Mouse (Mus musculus) MEL (cell line): ENCODE measurements around the gene Emg1. TPM values are rescaled to one million over a fixed set of nuclear protein-coding genes. Genes with fewer than 3 reads are reported as not detected.

Experiments
- DNase-seq: peaks from one replicate; pipeline ENCODE4 v3.0.0; 2011; ENCODE audit warnings: low read depth, low spot score
- H3K27ac ChIP-seq: 2 replicates; pipeline ENCODE4 v1.5.1; 2012; ENCODE audit warnings: low read depth, mild to moderate bottlenecking, control low read depth, low read length, moderate library complexity; ENCODE audit not compliant: control insufficient read depth
- H3K27me3 ChIP-seq, 2 experiments: fragments of 150-350 bp in 1 of 2; sonication (generic) in 1 of 2; 2 replicates each; pipeline ENCODE4 v1.6.1; 2012; ENCODE audit warnings: low read length in 2 of 2, mild to moderate bottlenecking in 2 of 2, improper control_type of control experiment in 1 of 2, moderate library complexity in 1 of 2; ENCODE audit not compliant: insufficient read depth in 2 of 2, control insufficient read depth in 1 of 2
- H3K36me3 ChIP-seq, 2 experiments: 2 replicates each; pipeline ENCODE4 v1.6.1; 2012 to 2014; ENCODE audit warnings: low read length in 2 of 2, improper control_type of control experiment in 1 of 2, inconsistent platforms in 1 of 2, mild to moderate bottlenecking in 1 of 2; ENCODE audit not compliant: insufficient read depth in 2 of 2, control insufficient read depth in 1 of 2
- H3K4me1 ChIP-seq, 2 experiments: fragments of 150-350 bp in 1 of 2; sonication (generic) in 1 of 2; 2 replicates each; pipeline ENCODE4 v1.6.1; 2012; ENCODE audit warnings: low read length in 2 of 2, improper control_type of control experiment in 1 of 2, mild to moderate bottlenecking in 1 of 2; ENCODE audit not compliant: insufficient read depth in 2 of 2, control insufficient read depth in 1 of 2
- H3K4me3 ChIP-seq, 2 experiments: fragments of 150-350 bp in 1 of 2; sonication (generic) in 1 of 2; 2 replicates each; pipeline ENCODE4 v1.5.1; 2012; ENCODE audit warnings: low read depth in 2 of 2, low read length in 2 of 2, mild to moderate bottlenecking in 2 of 2, moderate library complexity in 2 of 2, control low read depth in 1 of 2, improper control_type of control experiment in 1 of 2; ENCODE audit not compliant: control insufficient read depth in 1 of 2, insufficient read depth in 1 of 2
- H3K79me2 ChIP-seq: 2 replicates; pipeline ENCODE4 v1.6.1; 2012; ENCODE audit warnings: mild to moderate bottlenecking, low read length, moderate library complexity; ENCODE audit not compliant: control insufficient read depth, poor library complexity, insufficient read depth
- H3K9ac ChIP-seq: 2 replicates; pipeline ENCODE4 v1.6.1; 2012; ENCODE audit warnings: low read depth, mild to moderate bottlenecking, control low read depth, low read length, moderate library complexity; ENCODE audit not compliant: control insufficient read depth, poor library complexity, severe bottlenecking
- H3K9me3 ChIP-seq: fragments of 150-350 bp; sonication (generic); replicated peaks from 2 replicates; pipeline ENCODE4 v1.6.1; 2012; ENCODE audit warnings: mild to moderate bottlenecking, low read length, improper control_type of control experiment, moderate library complexity; ENCODE audit not compliant: insufficient read depth
- CHD1 ChIP-seq: IDR thresholded peaks from 2 replicates; pipeline ENCODE4 v1.6.1; 2012; ENCODE audit warnings: low read depth, mild to moderate bottlenecking, inconsistent platforms, low read length, improper control_type of control experiment
- ELF1 ChIP-seq: IDR thresholded peaks from 2 replicates; pipeline ENCODE4 v1.6.1; 2014; ENCODE audit warnings: low read depth, mild to moderate bottlenecking, inconsistent platforms, low read length, improper control_type of control experiment, moderate library complexity
- GABPA ChIP-seq: IDR thresholded peaks from 2 replicates; pipeline ENCODE4 v1.6.1; 2012; ENCODE audit warnings: low read depth, mild to moderate bottlenecking, inconsistent platforms, low read length, improper control_type of control experiment, moderate library complexity
- KAT2A ChIP-seq: conservative IDR thresholded peaks from 2 replicates; pipeline ENCODE4 v1.6.1; 2012; ENCODE audit warnings: low read depth, low read length, improper control_type of control experiment, inconsistent platforms
- MAFK ChIP-seq: IDR thresholded peaks from 2 replicates; pipeline ENCODE4 v1.6.1; 2011; ENCODE audit warnings: low read depth, mild to moderate bottlenecking, low read length, improper control_type of control experiment, borderline replicate concordance
- MAZ ChIP-seq: IDR thresholded peaks from 2 replicates; pipeline ENCODE4 v1.6.1; 2012; ENCODE audit warnings: low read depth, mild to moderate bottlenecking, inconsistent platforms, low read length, improper control_type of control experiment
- MEF2A ChIP-seq: IDR thresholded peaks from 2 replicates; pipeline ENCODE4 v1.6.1; 2014; ENCODE audit warnings: low read depth, mild to moderate bottlenecking, inconsistent platforms, low read length, improper control_type of control experiment; ENCODE audit not compliant: poor library complexity, insufficient replicate concordance, severe bottlenecking; ENCODE audit errors: extremely low read depth
- MYB ChIP-seq: IDR thresholded peaks from 2 replicates; pipeline ENCODE4 v1.6.1; 2011; ENCODE audit warnings: mild to moderate bottlenecking, low read depth, low read length, improper control_type of control experiment
- RAD21 ChIP-seq: IDR thresholded peaks from 2 replicates; pipeline ENCODE4 v1.6.1; 2011; ENCODE audit warnings: mild to moderate bottlenecking, low read depth, low read length, improper control_type of control experiment
- SMC3 ChIP-seq: IDR thresholded peaks from 2 replicates; pipeline ENCODE4 v1.6.1; 2011; ENCODE audit warnings: low read depth, low read length, improper control_type of control experiment
- TAL1 ChIP-seq: IDR thresholded peaks from 2 replicates; pipeline ENCODE4 v1.6.1; 2012; ENCODE audit warnings: mild to moderate bottlenecking, inconsistent platforms, low read length, moderate library complexity, mixed read lengths
- TCF12 ChIP-seq: IDR thresholded peaks from 2 replicates; pipeline ENCODE4 v1.6.1; 2014; ENCODE audit warnings: low read depth, mild to moderate bottlenecking, inconsistent platforms, low read length, improper control_type of control experiment, moderate library complexity
- ZC3H11A ChIP-seq: IDR thresholded peaks from 2 replicates; pipeline ENCODE4 v1.6.1; 2012; ENCODE audit warnings: low read depth, mild to moderate bottlenecking, inconsistent platforms, low read length, improper control_type of control experiment
- ZMIZ1 ChIP-seq: IDR thresholded peaks from 2 replicates; pipeline ENCODE4 v1.6.1; 2012; ENCODE audit warnings: low read depth, mild to moderate bottlenecking, inconsistent platforms, low read length, improper control_type of control experiment, moderate library complexity
- polyA plus RNA-seq, 2 experiments: library from polyadenylated mRNA; stranded (reverse) in 1 of 2; unstranded in 1 of 2; fragments of >175 nt in 1 of 2; fragments of >200 nt in 1 of 2; gene quantifications; 2 replicates each; pipeline versions ENCODE4 v1.2.1 to v1.2.4; 2012; ENCODE audit warnings: low replicate concordance in 2 of 2, low read depth in 1 of 2; ENCODE audit not compliant: insufficient read length in 2 of 2, insufficient read depth in 1 of 2, missing spikeins in 1 of 2
- total RNA-seq: library from RNA; depleted of rRNA; stranded (reverse); fragments of 300-350 nt; gene quantifications from 2 replicates; pipeline ENCODE4 v1.2.3, GENCODE M21; 2012

Emg1 gene
- total and polyA plus RNA-seq, 3 experiments, result 346 to 391 TPM; not detected in 1

DNA sequence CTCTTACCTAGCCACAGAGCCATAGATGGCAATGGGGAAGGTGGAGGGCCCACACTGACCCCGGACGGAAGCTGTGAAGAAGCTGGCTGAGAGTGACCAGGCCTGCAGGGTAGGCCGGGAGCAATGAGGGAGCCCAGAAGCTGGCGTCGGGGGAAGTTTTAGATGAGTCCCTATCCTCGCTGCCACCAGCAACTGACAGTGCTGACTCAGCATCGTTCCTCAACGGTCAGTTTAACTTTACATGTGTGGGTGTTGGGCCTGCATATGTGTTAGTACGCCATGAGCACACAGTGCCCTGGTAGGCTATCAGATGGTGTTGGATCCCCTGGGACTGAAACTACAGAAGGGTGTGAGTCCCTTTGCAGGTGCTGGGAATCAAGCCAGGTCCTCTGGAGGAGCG, 12.5 kb upstream of the Emg1 start:
- no peak overlapping the region for H3K4me3 ChIP-seq
- H3K4me1 ChIP-seq, result peaks cover 0 to 7% of the 10 kb centered on the region in 2 experiments; a peak in 2 of 4 replicates
- no peak overlapping the region for H3K27ac ChIP-seq
- H3K27me3 ChIP-seq, result no peaks in the 10 kb centered on the region
- no peaks in the 10 kb centered on the region for H3K79me2 ChIP-seq
- no peaks in the 10 kb centered on the region for H3K9me3 ChIP-seq
- no peak overlapping the region for H3K9ac ChIP-seq
- no peak for DNase-seq
- TF ChIP-seq MAFK (peak; percentile 80), MAZ (no peak), ELF1 (no peak), ZMIZ1 (no peak)
- TF ChIP-seq, all 39 proteins: peak for 1
- H3K36me3 ChIP-seq, result peaks cover 3 to 4% of the 10 kb centered on the region in 2 experiments

DNA sequence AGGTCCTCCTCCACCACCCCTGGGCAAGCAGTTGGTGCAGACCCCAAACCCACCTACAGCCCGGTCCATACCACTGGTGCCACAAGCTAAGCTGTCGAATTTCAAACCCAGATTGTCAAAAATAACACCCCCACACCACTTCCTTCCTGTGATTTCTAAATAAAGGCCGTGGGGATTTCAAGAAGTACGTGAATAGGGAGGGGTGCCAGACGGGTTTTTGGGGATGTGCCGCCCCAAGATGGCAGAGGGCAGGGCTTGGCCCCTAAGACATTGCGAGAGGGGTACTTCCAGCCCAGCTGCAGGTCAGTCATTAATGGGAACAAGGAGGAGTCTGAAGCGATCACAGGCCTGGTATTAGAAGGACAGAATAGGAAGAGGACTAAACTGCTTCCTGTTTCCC, 11.6 kb upstream of the Emg1 start:
- no peak overlapping the region for H3K4me3 ChIP-seq
- no peaks in the 10 kb centered on the region for H3K9me3 ChIP-seq
- no peak overlapping the region for H3K27ac ChIP-seq
- no peak for DNase-seq
- TF ChIP-seq MAFK, result no peak
- TF ChIP-seq TAL1, result no peak
- no peak for TF ChIP-seq RAD21
- no peak for TF ChIP-seq ZMIZ1
- no peak for TF ChIP-seq TCF12
- no peak for TF ChIP-seq MEF2A
- no peak for TF ChIP-seq MAZ
- no peak for TF ChIP-seq CHD1
- TF ChIP-seq ZC3H11A, result no peak
- no peak for TF ChIP-seq KAT2A
- TF ChIP-seq SMC3, result no peak
- TF ChIP-seq GABPA, result no peak
- TF ChIP-seq MYB, result no peak
- peaks cover 3 to 16% of the 10 kb centered on the region in 2 experiments; a peak in 3 of 4 replicates for H3K4me1 ChIP-seq
- H3K27me3 ChIP-seq, result no peaks in the 10 kb centered on the region
- no peak overlapping the region for H3K9ac ChIP-seq
- H3K36me3 ChIP-seq, result peaks cover 3 to 13% of the 10 kb centered on the region in 2 experiments
- no peaks in the 10 kb centered on the region for H3K79me2 ChIP-seq
